Mouse (Mus musculus): ENCODE measurements around the gene Ccsap. TPM values are rescaled to one million over a fixed set of nuclear protein-coding genes. Genes with fewer than 3 reads are reported as not detected.
A peak's percentile ranks its signal among the peaks of the same experiment; 100 is the strongest.

Ccsap gene
- polyA plus RNA-seq, 1 experiment: 3.3 TPM

DNA sequence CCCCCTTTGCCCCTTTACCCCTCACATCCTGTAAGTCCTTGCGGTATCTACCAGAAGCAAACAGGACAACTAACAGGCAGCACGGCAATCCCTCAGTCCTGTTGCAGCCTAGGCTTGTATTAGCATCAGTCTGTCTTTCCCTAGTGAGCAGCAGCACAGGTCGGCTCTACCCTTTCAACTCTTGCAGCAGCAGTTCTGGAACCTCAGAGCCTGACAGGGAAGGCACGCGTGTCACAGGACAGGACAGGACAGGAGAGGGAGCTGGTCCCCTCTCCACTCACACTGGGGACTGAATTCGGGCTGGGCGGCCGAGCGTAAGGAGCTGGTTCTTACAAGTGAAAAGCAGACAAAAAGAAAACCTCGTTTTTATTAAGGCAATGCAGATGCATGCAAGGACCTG is 36.8 kb upstream of the Ccsap start:
- H3K79me3 ChIP-seq (ENCODE audit: low read depth): no peaks in the 10 kb centered on the region
- H3K27me3 ChIP-seq (ENCODE audit: control insufficient read depth, insufficient read depth, insufficient read length): peaks cover 20% of the 10 kb centered on the region
- no peak overlapping the region for H3K4me3 ChIP-seq (ENCODE audit: insufficient read depth, poor library complexity, severe bottlenecking)
- no peak overlapping the region for H3ac ChIP-seq (ENCODE audit: control insufficient read depth, insufficient read length, low read depth)
- peaks cover 12% of the 10 kb centered on the region for H3K36me3 ChIP-seq (ENCODE audit: control insufficient read depth, insufficient read depth)
- TF ChIP-seq CTCF (IDR thresholded peaks at IDR 0.05; ENCODE audit: control insufficient read depth, insufficient read depth, insufficient read length) (no peak), FOSL1 (IDR thresholded peaks at IDR 0.05; ENCODE audit: insufficient read depth, low read length, poor library complexity, severe bottlenecking) (no peak), MYOG (IDR thresholded peaks at IDR 0.05; ENCODE audit: control insufficient read depth, extremely low read depth, insufficient read length) (no peak), USF1 (IDR thresholded peaks at IDR 0.05; ENCODE audit: low read depth) (no peak), MYOD1 (IDR thresholded peaks at IDR 0.05; ENCODE audit: control insufficient read depth, insufficient read length, low read depth) (no peak), MAX (IDR thresholded peaks at IDR 0.05) (no peak), CEBPB (IDR thresholded peaks at IDR 0.05; ENCODE audit: low read depth) (no peak)
- no peaks in the 10 kb centered on the region for H3K79me2 ChIP-seq (ENCODE audit: control insufficient read depth, insufficient read depth)

DNA sequence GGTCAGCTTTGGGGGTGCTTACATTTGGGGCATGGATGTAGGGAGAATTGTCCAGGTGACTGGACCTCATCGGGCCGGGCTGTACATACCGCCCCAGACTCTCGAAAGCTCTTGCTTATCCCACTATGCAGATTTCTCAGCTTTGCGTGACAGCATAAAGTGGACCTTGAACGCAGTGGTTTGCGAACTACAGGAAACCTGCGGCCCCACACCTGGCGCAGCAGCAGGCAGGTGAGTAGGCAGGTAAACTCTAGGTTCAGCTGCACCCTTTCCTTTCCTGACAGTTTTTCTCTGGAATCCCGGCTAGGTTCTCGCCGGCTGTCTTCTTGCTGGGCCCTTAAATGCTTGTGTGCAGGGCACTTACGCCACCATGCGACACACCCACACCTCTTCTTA is 36.4 kb upstream of the Ccsap start:
- peaks cover 21% of the 10 kb centered on the region for H3K27me3 ChIP-seq (ENCODE audit: control insufficient read depth, insufficient read depth, insufficient read length)
- peaks cover 9% of the 10 kb centered on the region for H3K36me3 ChIP-seq (ENCODE audit: control insufficient read depth, insufficient read depth)
- H3ac ChIP-seq (ENCODE audit: control insufficient read depth, insufficient read length, low read depth): no peak overlapping the region
- H3K79me2 ChIP-seq (ENCODE audit: control insufficient read depth, insufficient read depth): no peaks in the 10 kb centered on the region
- H3K4me3 ChIP-seq (ENCODE audit: insufficient read depth, poor library complexity, severe bottlenecking): no peak overlapping the region
- no peak for TF ChIP-seq MAX (IDR thresholded peaks at IDR 0.05)
- no peaks in the 10 kb centered on the region for H3K79me3 ChIP-seq (ENCODE audit: low read depth)

DNA sequence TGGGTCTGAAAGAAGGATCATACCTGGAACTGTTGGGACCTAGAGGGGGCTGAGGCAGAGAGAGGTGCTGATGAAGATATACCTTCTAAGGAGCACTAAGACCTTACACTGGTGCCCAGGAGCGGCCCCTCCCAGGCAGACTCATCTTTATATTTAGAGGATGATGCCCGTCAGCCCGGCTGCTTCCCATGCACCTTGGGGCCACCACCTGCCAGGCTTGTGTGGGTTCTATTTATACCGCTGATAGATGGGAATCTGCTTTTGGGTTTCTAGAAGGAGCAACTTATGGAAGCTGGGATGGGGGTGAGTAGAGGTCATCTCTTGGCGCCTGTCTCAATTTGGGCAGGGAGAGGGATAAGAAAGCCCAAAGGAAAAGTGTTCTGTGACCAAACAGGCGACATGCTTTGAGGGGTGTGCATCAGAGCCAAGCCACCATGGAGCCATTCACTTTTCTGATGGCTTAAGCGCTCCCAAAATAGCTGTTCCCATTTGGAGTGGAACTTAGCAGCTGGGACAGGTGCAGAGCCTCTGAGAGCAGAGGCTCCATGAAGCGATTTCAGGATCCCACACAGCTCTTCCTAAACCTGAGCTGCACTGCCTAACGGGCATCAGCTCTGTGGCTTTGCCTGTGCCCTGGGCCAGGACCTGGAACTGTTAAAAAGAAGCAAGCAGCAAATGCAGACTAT is 35.8 kb upstream of the Ccsap start:
- no peak overlapping the region for H3K4me3 ChIP-seq (ENCODE audit: insufficient read depth, poor library complexity, severe bottlenecking)
- peaks cover 21% of the 10 kb centered on the region for H3K27me3 ChIP-seq (ENCODE audit: control insufficient read depth, insufficient read depth, insufficient read length)

DNA sequence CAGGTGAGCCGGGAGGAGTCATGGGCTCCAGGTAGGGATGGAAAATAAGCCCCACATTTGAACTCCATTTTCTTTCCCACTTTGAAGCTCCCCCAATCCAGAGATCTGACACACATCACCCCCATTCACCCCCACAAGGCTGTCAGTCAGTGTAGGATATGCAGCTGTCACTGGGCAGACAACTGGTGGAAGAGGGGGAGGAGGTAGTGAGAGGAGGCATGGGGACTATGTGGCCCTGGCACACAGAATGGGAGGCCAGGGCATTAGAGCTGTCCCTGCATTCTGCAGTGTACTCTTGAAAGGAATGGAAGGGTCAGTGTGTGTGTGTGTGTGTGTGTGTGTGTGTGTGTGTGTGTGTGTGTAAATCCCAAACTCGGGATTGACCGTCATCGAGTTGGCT is 35.2 kb upstream of the Ccsap start:
- Histone ChIP-seq H3K27me3 (ENCODE audit: control insufficient read depth, insufficient read depth, insufficient read length) (peaks cover 21% of the 10 kb centered on the region), H3K36me3 (ENCODE audit: control insufficient read depth, insufficient read depth) (peaks cover 2% of the 10 kb centered on the region), H3K4me3 (ENCODE audit: insufficient read depth, poor library complexity, severe bottlenecking) (no peak overlapping the region), H3K79me2 (ENCODE audit: control insufficient read depth, insufficient read depth) (no peaks in the 10 kb centered on the region), H3ac (ENCODE audit: control insufficient read depth, insufficient read length, low read depth) (no peak overlapping the region), H3K79me3 (ENCODE audit: low read depth) (no peaks in the 10 kb centered on the region)
- TF ChIP-seq MYOD1 (IDR thresholded peaks at IDR 0.05; ENCODE audit: control insufficient read depth, insufficient read length, low read depth): peak; percentile 15
- TF ChIP-seq MYOG (IDR thresholded peaks at IDR 0.05; ENCODE audit: control insufficient read depth, extremely low read depth, insufficient read length): no peak

More for the DNA sequence above, 35.8 kb upstream of the Ccsap start:
- Histone ChIP-seq H3K79me3 (ENCODE audit: low read depth) (no peaks in the 10 kb centered on the region), H3ac (ENCODE audit: control insufficient read depth, insufficient read length, low read depth) (no peak overlapping the region), H3K79me2 (ENCODE audit: control insufficient read depth, insufficient read depth) (no peaks in the 10 kb centered on the region), H3K36me3 (ENCODE audit: control insufficient read depth, insufficient read depth) (peaks cover 8% of the 10 kb centered on the region)
- TF ChIP-seq USF1 (IDR thresholded peaks at IDR 0.05; ENCODE audit: low read depth) (no peak), FOSL1 (IDR thresholded peaks at IDR 0.05; ENCODE audit: insufficient read depth, low read length, poor library complexity, severe bottlenecking) (no peak), MYOG (IDR thresholded peaks at IDR 0.05; ENCODE audit: control insufficient read depth, extremely low read depth, insufficient read length) (no peak), CTCF (IDR thresholded peaks at IDR 0.05; ENCODE audit: control insufficient read depth, insufficient read depth, insufficient read length) (no peak), MYOD1 (IDR thresholded peaks at IDR 0.05; ENCODE audit: control insufficient read depth, insufficient read length, low read depth) (no peak), CEBPB (IDR thresholded peaks at IDR 0.05; ENCODE audit: low read depth) (no peak), MAX (IDR thresholded peaks at IDR 0.05) (no peak)

DNA sequence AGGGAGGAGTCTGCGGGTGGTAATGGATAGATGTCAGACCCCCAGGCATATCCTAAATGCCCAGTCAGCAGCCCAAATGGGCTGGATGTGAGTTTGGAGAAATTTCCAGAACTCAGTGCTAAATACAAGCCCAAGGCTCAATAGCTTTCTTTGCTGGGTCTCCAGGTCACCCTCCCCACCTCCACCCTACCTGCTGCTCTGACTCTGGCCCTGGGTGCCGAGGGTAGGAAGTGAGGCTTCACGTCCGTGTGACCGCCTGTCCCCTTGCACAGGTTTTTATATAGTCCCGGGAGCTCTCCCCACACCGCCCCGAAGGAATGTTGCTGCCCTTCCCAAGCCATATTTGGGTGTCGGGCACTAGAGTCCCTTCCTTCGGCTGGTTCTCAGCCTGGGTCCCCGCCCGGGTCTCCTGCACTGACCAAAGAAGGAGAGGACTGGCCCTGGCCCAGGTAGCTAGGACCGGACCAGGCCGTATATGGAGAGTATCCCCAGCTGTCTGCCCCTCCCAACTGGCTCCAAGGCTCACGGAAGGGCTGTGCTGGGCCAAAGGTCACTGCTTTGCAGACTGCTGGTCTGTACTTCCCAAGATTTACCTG is 34.6 kb upstream of the Ccsap start, which contains the start of gene Acta1:
Gene Acta1 (minus strand): TSS at position 250 of the 596 bp plus-strand sequence.
- H3K79me2 ChIP-seq (ENCODE audit: control insufficient read depth, insufficient read depth): no peaks in the 10 kb centered on the region
- no peak within 1 kb of the TSS for H3ac ChIP-seq (ENCODE audit: control insufficient read depth, insufficient read length, low read depth)
- H3K4me3 ChIP-seq (ENCODE audit: insufficient read depth, poor library complexity, severe bottlenecking): no peak within 1 kb of the TSS
- TF ChIP-seq CTCF (IDR thresholded peaks at IDR 0.05; ENCODE audit: control insufficient read depth, insufficient read depth, insufficient read length) (no peak), CEBPB (IDR thresholded peaks at IDR 0.05; ENCODE audit: low read depth) (no peak), MAX (IDR thresholded peaks at IDR 0.05) (no peak), MYOG (IDR thresholded peaks at IDR 0.05; ENCODE audit: control insufficient read depth, extremely low read depth, insufficient read length) (no peak)
- H3K79me3 ChIP-seq (ENCODE audit: low read depth): no peaks in the 10 kb centered on the region
- no peaks in the 10 kb centered on the region for H3K36me3 ChIP-seq (ENCODE audit: control insufficient read depth, insufficient read depth)
- peaks cover 21% of the 10 kb centered on the region for H3K27me3 ChIP-seq (ENCODE audit: control insufficient read depth, insufficient read depth, insufficient read length)

DNA sequence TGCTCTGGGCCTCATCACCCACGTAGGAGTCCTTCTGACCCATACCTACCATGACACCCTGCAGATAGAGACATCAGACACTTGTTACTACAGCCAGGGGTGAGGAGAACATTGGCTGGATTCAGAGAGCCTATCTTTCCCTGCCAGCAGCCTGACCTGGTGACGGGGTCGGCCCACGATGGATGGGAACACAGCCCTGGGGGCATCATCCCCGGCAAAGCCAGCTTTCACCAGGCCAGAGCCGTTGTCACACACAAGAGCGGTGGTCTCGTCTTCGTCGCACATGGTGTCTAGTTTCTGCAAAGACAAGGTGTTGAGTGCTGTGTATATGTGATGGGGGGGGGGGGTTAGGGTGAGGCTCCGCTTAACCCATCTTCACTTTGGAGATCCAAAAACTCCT is 33.4 kb upstream of the Ccsap start:
- TF ChIP-seq CEBPB (IDR thresholded peaks at IDR 0.05; ENCODE audit: low read depth) (no peak), MYOG (IDR thresholded peaks at IDR 0.05; ENCODE audit: control insufficient read depth, extremely low read depth, insufficient read length) (no peak), MAX (IDR thresholded peaks at IDR 0.05) (no peak), USF1 (IDR thresholded peaks at IDR 0.05; ENCODE audit: low read depth) (no peak), MYOD1 (IDR thresholded peaks at IDR 0.05; ENCODE audit: control insufficient read depth, insufficient read length, low read depth) (no peak), FOSL1 (IDR thresholded peaks at IDR 0.05; ENCODE audit: insufficient read depth, low read length, poor library complexity, severe bottlenecking) (no peak), CTCF (IDR thresholded peaks at IDR 0.05; ENCODE audit: control insufficient read depth, insufficient read depth, insufficient read length) (no peak)
- Histone ChIP-seq H3K36me3 (ENCODE audit: control insufficient read depth, insufficient read depth) (no peaks in the 10 kb centered on the region), H3K79me2 (ENCODE audit: control insufficient read depth, insufficient read depth) (no peaks in the 10 kb centered on the region), H3K79me3 (ENCODE audit: low read depth) (no peaks in the 10 kb centered on the region), H3K27me3 (ENCODE audit: control insufficient read depth, insufficient read depth, insufficient read length) (peaks cover 21% of the 10 kb centered on the region), H3K4me3 (ENCODE audit: insufficient read depth, poor library complexity, severe bottlenecking) (no peak overlapping the region), H3ac (ENCODE audit: control insufficient read depth, insufficient read length, low read depth) (no peak overlapping the region)
